Mouse (Mus musculus) NIH3T3 (cell line): ENCODE results near the gene Pcdh15.

Source experiments
- DNase-seq: peaks from one replicate; pipeline ENCODE4 v3.0.0-alpha.2; 2012; ENCODE audit warnings: low read depth

The Pcdh15 gene

DNA sequence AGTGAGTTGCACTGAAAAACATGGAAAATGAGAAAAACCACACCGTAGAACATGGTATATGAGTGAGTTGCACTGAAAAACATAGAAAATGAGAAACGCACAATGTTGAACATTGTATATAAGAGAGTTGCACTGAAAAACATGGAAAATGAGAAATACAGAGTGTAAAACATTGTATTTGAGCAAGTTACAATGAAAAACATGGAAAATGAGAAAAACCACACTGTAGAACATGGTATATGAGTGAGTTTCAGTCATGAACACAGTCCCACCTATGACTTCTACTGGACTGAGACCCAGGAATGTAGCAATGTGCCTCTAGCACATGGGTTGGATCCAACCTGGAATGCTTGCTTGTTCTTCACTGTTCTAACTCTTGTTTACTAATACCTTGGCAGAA lies 279.9 kb downstream of the Pcdh15 start:
- no peak for DNase-seq

DNA sequence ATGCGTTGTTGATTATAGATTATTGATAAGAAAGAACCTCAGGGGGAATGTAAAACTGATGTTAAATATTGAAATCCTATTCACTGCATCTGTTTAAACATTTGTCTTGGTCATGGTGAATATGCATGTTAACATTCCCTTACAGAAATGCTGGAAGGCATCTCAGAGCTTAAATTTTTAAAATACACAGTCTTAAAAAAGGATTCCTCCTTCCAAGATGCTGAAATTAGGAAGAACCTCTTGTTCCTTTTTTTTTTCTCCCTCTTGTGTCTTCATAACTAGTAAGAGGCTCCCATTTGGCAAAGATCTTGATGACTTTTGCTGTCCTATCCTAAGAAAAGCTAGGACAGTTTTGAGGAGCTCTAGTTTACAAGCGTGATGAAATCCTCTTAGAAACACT lies 284.9 kb downstream of the Pcdh15 start:
- DNase-seq = no peak

DNA sequence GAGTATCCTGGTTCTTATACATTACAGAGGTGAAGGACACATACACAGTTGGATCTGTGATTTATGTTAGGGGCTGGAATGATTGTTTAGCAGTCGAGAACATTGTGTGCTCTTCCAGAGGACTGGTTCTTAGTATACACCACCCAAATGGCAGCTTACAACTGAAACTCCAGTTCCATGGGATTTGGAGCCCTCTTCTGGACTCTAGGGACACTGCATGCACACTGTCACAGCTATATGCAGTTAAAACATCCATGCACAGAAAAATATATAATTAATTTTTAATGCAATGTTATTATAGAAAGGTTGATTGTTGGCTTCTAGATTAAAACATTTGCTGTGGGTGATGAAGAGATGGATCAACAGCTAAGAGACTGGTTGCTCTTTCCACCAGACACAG lies 301.3 kb downstream of the Pcdh15 start:
- peak; percentile 27 for DNase-seq

DNA sequence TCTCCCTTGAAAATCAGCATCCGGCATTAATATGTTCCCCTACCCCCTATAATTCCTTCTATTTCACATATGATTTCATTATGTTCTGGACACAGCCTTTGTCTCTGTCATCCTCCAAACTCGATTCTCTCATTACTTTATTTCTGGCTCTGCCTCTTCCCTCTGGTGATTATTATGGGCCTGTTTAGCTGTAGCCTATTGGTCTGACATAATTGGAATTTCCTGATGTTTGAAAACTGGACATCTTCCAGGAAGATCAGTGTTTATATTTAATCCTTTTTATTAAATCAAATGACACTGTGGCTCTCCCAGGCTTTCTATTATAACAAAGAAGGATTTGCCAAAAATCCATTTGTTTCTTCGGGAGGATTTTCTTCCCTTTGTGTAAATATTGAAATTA lies 326.3 kb downstream of the Pcdh15 start:
- DNase-seq = no peak

DNA sequence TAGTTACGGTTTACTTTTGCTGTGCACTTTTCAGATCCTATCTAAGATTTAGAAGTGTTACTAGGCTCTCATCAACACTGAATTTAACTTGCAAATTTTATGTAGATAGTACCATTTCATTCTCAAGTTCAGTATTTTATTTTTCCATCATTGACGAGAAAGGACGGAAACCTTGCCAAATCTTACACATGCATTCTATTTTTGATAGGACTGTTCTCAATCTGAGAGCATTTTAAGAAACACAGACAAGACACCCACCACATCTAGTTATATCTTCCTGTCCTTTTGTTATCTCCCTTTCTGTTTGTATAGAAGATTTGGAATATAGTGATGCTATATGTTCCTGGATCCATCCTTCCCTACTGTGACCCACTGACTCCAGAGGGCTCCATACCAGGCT lies 332.2 kb downstream of the Pcdh15 start:
- DNase-seq = no peak

DNA sequence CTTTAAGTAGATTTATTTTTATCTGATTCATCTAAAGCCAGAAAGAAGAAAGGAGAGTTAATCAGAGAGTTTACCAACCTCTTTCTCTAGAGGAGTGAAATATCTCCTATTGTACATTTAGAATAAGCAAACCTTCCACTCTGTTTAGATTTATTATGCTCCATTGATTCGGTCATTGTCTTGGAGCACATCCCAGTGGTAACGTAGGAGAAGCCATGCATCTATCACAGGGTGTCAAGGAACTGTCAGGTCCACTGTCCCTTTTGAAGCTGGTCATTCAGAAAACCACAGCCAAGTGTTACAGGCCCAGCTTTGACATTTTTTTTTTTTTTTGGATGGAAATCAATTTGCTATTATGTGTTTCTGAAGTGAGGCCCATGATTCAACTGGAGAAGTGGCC lies 384.9 kb downstream of the Pcdh15 start:
- no peak for DNase-seq

DNA sequence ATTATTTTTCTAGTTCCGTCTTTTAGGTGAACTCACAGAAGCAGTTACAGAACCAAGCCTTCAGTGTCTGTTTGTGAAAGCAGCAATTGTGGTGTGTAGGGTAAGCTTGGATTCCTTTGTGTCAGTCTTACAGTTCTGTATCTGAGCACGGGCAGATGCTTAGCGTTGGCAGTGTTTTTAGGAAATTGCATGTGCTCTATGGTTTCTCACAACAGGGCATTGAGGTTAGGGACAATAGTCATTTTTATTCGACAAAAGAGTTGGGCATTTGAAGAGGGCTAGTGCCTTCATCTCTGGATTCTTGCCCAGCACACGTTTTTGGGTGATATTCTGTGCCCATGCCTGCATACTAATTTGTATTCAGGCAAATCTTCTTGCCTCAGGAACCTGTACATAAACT lies 392.5 kb downstream of the Pcdh15 start:
- no peak for DNase-seq

DNA sequence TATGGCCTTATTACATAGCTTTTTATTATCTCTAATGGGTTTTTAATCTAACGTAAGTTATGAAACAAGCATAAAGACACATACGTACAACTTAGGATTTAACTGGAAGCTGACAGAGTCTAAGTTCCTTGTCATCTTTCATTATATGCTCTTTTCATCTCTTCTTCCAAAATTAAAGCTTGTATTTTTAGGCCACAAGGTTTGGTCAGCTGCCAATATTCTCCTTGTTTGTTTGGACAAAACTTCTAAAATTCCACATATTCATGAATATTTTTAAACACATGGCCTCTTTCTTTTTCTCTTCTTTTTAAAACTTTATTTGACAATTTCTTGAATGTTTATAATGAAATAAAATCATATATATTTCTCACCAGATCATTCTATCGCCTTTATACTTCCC lies 415.7 kb downstream of the Pcdh15 start:
- DNase-seq = no peak

DNA sequence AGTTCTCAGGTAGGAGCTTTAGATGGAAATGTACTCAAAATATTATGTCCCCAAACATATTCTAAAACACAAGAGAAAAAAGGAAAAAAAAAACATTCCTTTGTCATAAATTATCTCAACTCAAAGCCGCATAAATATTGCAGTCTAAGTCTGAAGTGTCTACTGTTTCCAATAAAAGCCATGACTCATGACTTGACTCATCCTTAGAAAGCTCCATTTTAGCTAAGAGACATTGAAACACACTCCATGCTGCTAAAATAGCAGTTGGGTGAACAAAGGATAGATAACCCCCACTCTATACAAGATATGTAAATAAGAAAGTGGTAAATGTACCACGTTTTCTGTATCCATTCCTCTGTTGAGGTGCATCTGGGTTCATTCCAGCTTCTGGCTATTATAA lies 416.6 kb downstream of the Pcdh15 start:
- peak; percentile 5 for DNase-seq

DNA sequence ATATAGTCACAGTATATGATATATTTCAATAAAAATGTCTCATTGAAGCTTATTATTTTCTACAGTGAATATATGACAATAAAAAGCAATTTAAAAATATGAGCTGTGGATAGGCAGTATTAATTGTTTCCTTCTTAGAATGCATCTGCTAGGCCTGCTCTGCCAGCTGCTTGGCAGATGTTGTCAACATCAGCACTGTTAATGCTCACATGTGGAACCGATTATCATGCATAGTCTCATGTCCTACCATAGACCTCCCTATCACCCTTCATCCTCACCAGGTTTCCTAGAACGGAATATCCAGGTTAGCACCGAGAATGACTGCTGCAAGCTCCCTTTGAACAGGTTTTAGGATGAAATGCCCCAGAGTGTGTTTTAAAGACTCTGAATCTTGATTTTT lies 420.3 kb downstream of the Pcdh15 start:
- DNase-seq = no peak

DNA sequence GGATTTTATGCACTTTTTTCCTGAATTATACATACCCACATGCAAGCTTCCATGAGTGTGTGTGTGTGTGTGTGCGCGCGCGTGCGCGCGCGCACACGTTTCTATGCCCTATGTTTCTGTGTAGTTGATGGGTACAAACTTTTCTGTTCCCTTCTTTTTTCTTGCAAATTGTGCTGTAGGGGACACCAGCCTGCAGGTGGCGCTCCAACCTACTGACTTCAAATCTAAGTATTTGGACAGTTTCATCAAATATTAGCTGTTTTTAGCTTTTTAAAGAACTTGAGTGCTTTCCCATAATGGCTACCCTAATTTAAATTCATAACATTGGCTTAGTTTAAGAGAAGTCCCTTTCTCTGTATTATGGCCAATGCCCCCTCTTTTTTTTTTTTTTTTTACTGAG lies 453.7 kb downstream of the Pcdh15 start:
- DNase-seq = peak; percentile 32

DNA sequence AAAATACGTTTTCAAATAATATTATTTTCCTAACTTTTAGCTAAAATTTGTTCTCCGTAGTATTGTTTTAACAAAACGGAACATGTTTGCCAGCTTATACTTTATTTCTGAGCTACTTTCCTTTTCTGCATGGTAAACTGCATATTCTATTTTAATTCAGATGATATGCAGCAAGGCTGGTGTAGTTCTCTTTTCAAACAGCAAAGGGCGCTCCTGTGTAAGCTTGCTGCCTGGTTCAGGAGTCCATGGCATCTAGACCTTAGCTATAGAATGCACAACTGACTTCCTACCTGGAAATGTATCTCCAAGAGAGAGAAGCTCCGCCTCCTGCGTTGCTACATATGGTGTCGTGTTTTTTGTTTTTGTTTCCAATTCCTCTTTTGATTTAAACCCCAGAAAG lies 465.1 kb downstream of the Pcdh15 start:
- DNase-seq = peak; percentile 25

DNA sequence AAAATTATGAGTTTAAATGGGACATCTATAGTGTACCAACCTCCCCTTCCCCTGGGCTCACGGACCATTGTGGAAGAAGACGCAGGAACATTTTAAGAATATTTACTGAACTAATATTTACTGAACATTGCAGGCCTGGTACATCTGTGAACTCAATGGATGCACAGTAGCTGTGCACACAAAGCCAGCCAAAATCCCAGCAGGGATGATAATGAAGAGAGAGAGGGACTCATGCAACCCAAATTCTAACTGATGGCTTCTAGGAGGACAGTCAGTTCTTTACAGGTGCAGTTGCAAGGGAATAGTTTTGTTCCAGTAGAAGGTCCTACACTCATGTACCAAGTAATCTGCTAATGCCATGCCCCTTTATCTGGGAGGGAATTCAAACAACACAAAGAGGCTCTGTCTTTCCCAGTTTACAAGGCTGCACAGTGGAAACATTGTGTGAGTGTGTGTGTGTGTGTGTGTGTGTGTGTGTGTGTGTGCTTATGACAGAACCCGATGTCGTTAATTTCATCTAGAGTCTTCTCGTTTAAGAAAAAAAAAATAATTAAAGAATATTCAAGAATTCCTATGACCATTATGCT lies 475.7 kb downstream of the Pcdh15 start:
- no peak for DNase-seq

DNA sequence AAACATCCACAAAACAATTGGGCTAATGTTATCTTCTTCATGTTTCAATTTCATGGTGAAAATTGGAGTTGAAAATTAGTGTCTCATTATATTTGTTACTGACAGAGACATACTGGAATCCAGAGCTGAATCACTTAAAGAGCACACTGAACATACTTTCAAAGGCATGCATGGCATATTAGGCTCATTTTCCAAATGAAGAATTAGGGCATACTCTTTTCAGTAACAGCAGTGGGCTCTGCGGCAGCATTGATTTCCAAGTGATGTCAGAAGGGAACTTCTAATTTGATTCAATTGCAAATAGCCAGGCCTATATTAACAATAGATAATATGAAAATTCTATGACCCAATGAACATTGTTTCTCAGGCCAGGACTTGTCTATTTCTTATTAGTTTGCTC lies 568.4 kb downstream of the Pcdh15 start:
- DNase-seq = no peak

DNA sequence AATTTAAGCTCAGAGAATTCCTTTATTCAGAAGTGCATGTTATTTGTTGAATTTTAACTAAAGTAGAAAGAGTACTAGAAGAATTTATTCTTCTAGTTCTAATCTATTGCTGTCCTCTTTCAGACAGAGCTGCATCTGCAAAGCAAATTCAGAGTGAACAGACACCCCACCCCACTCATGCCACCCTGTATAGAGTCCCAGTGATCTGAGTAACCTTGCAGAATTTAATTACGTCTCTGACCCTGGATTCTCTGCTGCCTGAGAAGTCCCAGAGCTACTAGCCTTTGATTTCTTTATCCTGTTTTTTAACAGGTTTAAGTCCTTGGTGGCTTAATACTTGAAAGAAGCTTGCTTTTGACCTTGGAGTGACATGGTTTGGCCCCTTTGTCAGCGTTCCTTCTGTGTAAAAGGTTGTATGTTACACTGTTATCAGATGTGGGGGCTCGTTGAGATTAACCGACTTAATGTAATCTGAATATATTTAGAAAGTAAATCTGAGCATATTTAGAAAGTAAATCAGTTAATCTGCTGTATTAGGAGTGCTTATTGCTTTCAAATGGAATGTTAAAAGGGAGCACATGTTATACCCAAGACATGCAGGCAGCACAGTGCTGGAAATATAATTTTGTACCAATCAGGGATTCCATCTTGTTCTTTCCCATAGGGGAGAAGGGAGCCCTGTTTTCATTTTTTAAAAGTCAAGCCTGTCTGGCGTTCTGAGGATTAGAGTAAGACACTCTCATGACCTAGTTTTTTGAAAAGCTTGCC lies 601.6 kb downstream of the Pcdh15 start:
- DNase-seq = no peak

DNA sequence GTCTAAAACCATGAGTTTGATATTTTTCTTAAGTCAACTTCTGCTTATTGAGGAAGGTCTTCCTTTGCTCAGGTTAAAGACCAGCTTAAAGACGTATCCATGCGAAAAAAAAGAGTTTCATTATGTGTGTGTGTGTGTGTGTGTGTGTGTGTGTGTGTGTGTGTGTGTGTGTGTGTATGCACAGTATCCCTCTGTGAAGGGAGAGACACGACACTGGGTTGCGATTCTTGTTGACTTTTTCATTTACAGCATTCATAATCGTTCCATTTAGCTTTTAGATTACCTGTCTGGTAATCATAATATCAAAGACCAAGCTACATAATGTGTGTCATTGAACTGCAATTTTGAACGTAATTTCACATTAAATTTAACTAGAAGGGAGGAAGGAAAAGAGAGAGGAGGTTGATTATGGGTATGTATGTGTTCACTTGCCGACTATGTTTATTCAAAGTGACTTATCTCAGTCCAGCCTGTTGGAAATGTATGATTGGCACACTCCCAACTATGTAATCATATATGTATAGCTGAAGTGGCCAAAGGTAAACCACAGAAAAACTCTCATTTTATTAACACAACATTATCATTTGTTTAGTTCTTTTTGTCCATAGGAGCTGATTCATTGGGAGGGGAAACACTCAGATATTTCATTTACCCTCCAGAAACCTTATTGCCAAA lies 626.6 kb downstream of the Pcdh15 start:
- no peak for DNase-seq

DNA sequence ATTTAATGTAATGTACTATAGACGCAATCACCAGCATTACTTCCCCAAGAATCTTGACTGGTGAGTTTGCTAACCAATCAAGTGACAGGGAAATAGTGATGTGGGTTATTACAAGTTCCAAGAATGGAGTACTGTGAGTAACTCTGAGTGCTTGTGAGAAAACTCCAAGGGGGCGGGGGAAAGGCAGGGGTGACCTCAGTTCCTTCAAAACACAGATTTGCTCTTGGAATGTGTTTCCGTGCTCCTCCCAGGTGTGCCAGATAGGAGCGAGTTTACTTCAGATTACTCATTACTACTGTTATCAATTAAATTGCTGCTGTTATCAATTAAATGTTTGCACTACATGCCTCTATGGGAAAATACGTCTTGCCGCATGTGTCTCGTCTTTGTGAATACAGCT lies 634.1 kb downstream of the Pcdh15 start:
- DNase-seq = no peak

DNA sequence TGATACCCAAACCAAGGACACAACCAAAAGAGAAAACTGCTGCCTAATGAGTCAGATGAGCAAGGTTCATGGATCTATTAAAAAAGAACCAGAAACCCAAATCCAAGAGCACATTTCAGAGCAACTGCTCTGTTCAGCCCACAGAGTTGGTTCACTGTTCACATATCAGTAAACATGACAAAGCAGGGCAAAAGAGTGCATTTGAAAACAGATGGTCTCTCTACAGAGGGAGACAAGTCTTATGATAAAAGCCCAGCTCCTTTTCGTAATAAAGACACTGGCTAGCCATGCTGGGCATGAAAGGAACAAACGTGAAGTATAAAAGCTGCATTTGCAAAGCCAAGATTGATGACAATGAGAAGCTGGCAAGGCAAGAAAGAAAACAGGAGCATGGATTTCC lies 649.9 kb downstream of the Pcdh15 start:
- DNase-seq = no peak

DNA sequence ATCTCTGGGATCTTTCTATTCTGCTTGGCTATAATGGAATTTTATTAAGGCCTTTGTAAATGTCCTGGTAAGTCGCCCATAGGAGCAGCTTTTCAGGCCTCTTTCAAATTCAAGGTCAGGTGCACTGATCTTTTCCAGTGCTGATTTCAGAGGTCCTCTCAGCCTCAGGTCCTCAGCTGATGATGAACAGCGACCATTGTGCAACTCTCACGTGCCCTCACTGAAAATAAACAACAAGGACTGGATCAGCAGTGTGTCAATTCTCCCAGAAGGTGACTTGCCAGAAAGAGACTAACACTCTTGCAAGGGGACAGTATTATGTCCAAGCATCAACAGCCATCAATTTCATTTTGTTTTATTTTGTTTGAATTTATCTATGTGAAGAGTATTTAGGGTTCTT lies 654.7 kb downstream of the Pcdh15 start:
- DNase-seq = no peak

DNA sequence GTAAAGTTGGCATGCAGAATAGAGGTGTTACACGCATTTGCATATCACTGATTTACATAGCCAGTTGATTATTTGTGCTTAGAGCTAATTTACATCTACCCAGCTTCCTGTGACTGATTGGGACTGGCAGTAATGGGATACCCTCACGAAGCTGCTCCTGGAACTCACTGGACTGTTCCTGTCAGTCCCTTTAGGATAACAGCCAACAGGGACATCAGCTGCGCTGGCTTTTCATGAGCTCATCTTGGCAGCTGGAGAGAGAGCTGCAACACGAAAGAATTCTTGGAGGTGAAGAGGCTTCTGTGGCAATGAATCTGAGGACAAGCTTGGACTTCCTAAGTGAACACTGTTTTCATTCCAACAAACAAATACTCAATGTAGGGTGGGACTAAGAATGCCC lies 683.8 kb downstream of the Pcdh15 start:
- DNase-seq = no peak

DNA sequence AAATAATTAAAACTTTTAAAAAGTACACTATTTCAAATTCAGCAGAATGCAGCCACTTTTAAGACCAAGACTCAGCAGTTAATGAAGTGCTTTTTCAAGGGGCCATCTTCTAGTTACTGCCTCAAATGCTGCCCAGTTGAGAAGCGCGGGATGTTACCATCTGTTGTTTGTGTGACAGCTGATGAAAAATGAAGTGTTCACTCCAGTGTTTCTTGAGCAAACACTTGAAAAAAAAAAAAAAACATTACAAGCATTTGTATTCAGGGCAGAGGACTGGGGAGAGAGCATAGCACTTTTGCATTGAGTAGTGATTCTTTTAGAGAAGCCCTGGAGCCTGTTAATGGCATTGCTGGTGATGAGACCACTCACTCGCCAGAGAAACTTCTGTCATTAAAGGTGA lies 689.0 kb downstream of the Pcdh15 start:
- DNase-seq = no peak

DNA sequence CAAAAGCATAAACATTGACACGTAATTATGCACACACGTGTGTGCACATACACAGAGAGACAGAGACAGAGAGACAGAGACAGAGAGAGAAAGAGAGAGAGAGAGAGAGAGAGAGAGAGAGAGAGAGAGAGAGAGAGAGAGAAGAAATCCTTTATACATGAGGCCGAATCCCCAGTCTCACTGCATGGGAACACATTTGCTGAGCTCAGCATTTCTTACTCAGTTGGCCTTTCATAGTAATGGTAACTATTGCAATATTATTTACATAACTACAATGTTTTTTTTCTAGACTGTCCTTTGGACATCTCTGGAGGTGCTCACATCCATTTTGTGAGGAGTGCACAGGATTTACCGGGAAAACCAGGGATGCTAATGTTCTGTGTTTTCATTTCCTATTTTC lies 705.9 kb downstream of the Pcdh15 start:
- no peak for DNase-seq

DNA sequence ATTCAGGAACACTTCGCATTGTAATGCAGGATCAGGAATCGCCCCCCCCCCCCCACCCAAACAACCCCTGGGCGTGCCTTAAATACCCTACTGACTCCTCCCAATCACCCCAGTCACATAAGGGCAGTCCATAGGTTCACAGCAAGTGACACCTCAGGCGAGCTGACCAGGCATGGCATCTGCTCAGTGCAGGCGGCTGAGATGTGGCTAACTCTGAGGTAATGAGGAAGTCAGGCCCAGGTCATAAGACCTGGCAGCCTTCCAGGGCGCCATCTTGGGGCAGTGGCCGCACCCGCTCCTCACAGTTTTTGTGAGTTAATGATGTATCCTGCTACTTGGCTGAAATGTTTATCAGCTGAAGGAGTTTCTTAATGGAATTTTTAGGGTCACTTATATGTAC lies 713.2 kb downstream of the Pcdh15 start:
- peak; percentile 31 for DNase-seq
